Mouse (Mus musculus) cerebellum, postnatal 25 days (tissue): ENCODE results near the gene 9130230L23Rik.
"Not testable (repeated sequence)": the region's sequence is repeated elsewhere in the genome, so short reads cannot be mapped to it uniquely, and the experiment has no call there.

ENCODE experiments used
- DNase-seq, 2 experiments: peaks; one replicate each; pipeline ENCODE4 v3.0.0; 2021; ENCODE audit warnings: mixed read lengths in 2 of 2

Gene 9130230L23Rik

DNA sequence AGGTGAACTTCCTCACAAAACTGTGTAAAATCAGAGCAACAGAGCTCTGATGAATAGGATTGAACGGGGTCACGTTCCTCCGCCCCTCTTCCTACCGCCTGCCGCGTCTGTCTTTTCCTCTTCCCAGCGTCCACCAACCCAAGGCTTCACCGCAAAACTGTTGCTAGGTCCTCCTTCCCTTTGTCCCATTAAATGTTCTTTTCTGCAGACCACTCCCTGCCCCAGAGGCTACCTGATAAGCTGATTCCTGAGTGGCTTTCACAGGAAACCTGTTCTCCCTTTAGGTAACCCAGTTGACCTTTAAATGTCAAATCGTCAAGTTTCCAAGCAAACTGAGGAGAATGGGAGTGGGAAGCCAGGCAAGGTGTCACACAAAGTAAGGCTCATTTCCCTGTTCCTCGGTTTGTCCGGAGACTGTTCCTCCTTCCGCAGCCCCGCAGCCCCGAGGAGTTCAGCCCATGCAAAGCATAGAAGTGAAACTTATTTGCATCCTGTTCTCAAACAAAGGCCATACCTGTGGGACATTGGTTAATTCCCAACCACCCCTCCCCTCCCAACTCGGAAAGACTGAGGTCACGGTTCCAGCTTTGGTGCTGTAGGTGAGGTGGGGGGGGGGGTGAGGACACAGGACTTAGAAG, 1.1 kb upstream of the 9130230L23Rik start:
- DNase-seq, result no peak

DNA sequence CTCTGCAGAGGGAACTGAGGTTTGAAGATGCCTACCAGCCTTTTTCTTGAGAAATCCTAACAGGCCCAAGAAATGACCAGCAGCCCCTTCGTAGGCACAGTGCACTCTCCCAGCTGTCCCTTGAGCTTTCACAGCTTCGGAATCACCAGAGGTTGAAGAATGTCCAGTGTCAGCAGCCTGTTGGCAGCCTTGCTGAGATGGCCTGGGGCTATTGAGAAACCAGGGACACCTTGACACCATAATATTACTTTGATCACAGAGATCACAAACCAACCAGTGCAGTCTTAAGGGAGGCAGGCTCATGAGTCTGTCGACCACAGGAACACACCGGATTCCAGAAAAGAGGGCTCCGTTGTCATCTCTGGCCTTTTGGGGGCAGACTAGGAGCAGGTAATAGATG, 2.9 kb downstream of the 9130230L23Rik start:
- no peak for DNase-seq

DNA sequence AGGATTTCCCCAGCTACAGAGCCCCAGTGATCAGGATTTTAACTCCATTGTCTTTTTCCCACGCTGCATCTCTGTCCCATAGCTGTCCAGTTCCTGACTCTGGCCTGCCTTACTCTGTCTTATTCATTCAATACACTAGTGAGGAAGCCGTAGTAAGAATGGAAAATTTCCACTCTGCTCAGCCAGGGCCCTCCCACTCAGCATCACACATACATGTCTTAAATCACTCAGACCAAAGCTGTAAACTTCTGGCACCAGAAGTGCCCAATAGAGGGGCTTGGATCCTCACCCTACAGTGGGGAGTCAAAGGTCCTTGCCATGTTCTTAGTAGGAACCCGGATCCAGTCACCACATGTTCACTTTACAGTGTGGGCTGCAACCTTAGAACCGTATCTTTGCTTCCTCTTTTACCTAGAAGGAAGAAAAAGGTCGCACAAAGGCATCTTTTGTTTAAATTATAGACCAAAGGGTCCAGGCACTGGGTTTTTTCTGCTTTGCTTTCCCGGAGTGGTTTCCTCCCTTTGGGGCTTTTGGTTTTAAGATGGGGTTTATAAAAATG, 3.4 kb downstream of the 9130230L23Rik start:
- DNase-seq, result no peak

DNA sequence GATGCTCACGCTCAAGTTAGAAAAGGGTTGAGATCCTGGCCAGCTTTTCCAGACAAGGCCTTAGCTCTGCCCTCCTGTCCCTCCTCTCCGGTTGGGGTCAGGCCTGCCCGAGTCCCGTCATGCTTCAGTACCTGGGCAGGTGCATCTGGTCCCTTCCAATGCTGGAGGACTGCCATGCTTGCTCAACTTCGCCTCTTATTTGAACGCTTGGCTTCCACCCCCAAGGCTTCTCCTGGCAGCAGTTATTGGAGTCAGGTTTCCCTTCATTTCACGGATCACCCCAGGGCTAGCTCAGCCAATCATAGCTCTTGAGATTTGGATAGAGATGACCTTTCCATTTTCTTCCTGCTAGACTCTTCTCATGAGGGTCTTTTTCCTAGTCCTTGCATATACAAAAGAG, 4.0 kb downstream of the 9130230L23Rik start:
- peak in 1 of 2 experiments; percentile 16 for DNase-seq

DNA sequence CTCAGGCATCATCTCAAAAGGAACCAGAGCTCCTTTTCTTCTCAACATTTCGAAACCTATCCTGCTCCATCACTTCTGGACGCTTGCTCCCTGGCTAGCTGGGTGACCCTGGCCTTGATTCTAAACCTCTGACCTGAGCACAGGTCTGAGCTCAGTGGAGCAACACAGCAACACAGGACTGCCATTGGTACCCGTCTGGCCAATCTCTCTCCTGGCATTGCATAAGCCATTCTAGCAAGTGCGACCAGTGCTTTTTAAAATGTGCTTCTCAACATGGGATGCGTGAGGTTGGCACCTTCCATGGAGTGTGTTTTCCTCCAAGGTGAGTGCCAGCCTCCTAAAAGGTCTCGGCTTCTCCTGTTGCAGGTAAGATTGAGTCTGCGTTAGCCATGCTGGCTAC, 5.0 kb downstream of the 9130230L23Rik start:
- no peak for DNase-seq

GRCm38 (mm10) chr5:65997813-65998212, 6.3 kb downstream of the 9130230L23Rik start:
- no peak for DNase-seq

DNA sequence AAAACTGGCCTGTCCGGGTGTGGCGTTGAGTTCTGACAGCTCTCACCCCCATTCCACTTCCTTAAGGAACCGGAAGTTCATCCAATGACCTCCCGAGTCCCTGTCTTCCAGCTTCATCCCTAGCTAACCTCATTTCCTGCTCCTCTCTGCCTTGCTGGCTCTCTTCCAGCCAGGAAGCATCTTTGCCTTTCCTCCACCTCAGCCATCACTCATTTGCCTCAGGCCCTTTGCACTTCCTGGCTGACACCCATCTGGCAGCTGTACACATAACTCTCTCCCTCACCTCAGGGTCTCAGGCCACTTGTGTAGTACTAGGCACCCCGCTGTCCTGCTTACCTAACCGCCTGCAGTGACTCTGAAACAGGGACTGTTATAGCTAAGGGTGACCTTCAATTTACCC, 9.4 kb downstream of the 9130230L23Rik start:
- DNase-seq, result peak in 1 of 2 experiments; percentile 8

GRCm38 (mm10) chr5:65991191-65991590, 12.9 kb downstream of the 9130230L23Rik start:
- DNase-seq, result no peak

DNA sequence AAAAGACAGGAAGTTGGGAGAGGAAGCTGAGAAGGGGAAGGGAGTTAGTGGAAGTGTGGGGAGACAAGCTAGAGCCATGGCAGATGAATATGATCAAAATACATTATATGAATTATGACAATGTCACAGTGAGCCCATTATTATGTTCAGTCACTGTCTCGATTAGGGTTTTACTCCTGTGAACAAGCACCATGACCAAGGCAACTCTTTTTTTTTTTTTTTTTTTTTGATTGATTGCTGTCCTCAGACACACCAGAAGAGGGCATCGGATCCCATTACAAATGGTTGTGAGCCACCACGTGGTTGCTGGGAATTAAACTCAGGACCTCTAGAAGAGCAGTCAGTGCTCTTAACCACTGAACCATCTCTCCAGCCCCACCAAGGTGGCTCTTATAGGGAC, 17.1 kb downstream of the 9130230L23Rik start:
- DNase-seq, result not testable (repeated sequence)

GRCm38 (mm10) chr5:65986426-65986825, 17.7 kb downstream of the 9130230L23Rik start:
- no peak for DNase-seq

DNA sequence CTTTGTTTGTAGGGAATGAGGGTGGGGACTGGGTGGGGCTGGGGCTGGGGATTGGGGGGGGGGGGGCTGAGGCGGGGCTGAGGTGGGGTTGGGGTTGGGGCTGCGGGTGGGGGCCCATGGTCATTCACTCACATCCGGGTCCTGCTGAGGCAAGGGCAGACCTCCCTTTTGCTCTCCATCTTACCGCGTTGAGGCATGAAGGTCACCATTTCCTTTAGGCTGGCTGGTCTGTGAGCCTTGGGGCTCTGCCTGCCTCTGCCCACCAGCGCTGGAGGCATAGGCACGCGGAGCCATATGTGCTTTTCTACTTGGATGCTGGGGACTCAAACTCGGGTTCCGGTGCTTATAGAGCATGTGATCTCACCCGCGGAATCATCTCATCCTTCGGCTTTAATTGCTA, 28.4 kb downstream of the 9130230L23Rik start:
- DNase-seq, result no peak

- DNase-seq, result no peak
Observed at GRCm38 (mm10) chr5:65973189-65973588, 30.9 kb downstream of the 9130230L23Rik start.

- no peak for DNase-seq
Observed at GRCm38 (mm10) chr5:65968004-65968403, 36.1 kb downstream of the 9130230L23Rik start.

DNA sequence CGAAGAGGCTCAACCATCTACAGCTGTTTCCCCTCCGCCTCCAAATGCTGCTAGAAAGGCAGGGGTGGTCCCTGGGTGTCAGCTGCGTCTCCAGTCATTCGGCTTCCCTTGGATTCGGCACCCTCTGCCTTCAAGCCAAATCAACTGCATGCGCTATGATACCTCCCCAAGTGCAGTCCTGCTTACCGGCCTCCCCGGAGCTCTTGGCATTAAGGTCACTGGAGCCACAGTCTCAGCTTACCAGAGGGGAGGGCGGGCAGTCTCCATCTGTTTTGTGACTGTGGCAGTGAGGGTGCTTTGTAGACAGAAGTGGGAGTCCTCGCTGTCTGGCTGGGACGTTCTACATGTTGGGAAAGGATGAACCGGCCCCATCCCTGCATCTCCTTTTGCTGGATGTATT, 37.0 kb downstream of the 9130230L23Rik start:
- no peak for DNase-seq

DNA sequence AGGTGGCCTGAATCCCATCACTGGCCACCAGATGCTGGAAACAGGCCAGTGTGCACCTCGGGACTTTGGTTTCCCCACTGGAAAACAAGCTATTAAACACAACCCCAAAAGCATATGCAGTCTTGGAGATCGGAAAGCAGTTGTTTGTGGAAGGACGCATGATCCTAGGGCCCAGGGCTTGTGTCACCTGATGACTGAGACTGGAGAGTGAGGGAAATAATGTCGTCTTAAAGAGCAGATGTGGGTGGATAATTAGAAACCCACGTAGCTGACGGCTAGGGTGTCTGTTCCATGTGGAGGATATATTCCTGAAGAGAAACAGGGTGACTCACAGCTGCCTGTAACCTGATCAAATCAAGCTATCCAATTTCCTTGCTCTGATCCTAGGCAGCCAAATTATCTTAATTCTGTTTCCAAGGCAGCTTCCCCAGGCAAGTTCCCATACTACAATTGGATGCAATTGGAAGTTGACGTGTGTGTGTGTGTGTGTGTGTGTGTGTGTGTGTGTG, 38.3 kb downstream of the 9130230L23Rik start:
- no peak for DNase-seq

DNA sequence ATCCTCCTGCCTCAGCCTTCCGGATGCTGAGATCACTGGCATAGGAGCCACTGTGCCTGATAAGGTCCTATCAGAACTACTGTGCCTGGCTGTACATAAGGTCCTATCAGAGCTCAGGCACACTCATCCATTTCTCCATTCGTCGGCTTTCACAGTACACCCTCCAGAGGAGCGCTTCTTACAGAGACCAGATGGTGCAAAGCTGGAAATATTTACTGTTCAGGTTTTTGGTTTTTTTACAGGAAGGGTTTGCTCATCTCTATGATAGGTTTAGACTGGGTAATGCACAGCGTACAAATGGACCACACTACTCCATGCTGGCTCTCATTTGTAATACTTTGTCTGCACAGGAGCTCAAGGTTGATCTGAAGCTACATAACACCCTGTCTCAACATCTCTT, 40.8 kb downstream of the 9130230L23Rik start:
- no peak for DNase-seq

- DNase-seq, result no peak
Observed at GRCm38 (mm10) chr5:65960597-65960950, 43.5 kb downstream of the 9130230L23Rik start.

- DNase-seq, result no peak
Observed at GRCm38 (mm10) chr5:65959893-65960596, 44.0 kb downstream of the 9130230L23Rik start.

DNA sequence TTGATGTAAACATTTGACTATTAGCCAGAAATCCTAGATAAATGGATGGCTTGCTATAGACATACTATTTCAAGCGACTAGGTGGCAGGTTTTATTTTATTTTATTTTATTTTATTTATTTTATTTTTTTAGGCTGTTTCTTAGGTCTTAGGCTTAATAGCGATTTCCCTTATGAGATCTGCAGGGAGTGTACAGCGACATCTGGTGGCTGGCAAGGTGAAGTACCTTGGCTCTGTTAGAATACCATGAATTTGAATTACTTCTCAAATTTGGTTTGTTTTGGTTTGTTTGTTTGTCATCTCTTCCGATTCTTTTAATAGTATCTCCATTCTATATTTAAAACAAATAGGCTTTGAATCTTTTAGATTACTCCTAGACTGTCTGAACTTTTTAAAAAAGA, 45.5 kb downstream of the 9130230L23Rik start:
- DNase-seq, result peak; percentile 21 to 58

DNA sequence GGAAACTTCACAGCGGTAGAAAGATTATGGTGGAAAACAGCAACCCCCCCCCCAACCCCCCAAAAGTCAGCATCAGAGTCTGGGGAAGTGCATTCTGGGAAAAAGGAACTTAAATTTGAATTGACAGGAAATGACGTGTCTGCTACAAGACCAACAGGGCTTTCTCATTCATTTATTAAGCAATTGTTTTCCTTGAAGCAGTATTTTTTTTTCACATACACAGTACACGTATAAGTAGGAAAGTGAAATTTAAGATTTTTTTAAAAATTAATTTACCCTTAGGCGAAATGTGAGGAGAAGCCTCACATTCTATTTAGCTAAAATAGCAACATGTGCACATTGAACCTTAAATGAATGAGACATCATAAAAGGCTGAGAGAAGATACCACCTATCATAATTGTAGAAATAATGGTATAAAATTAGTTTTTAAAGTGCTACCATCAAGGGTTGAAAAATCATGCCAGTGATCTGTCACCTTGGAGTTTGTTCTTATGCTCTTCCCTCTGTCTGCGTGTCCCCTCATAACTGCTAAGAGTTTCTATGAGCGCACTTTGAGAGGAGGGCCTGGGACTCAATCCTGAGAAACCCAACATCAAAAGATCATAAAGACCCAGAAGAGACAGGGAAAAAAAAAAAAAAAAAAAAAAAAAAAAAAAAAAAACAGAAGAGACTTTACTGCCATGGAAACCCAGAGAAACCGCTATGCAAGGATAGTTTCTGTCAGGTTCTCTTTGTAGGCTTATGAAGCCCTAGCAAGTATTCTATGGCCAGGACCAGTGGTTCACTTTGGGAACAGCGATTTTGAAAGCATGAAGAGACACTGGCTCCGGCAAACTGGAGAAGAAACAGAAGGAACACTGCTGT, 47.7 kb downstream of the 9130230L23Rik start:
- no peak for DNase-seq

GRCm38 (mm10) chr5:65955343-65956143, 48.5 kb downstream of the 9130230L23Rik start:
- DNase-seq, result peak; percentile 55 to 76
